Mouse (Mus musculus) CH12.LX (cell line): ENCODE data around the gene Phykpl.

Experiments
- CTCF ChIP-seq, 2 experiments: IDR thresholded peaks in 1 of 2; conservative IDR thresholded peaks in 1 of 2; 2 replicates each; pipeline ENCODE4 v1.5.1; 2011 to 2012; ENCODE audit warnings: low read depth in 2 of 2, low read length in 2 of 2, improper control_type of control experiment in 1 of 2, inconsistent platforms in 1 of 2, mild to moderate bottlenecking in 1 of 2, moderate library complexity in 1 of 2
- E2F4 ChIP-seq: IDR thresholded peaks from 2 replicates; pipeline ENCODE4 v1.6.1; 2011; ENCODE audit warnings: low read depth, low read length, improper control_type of control experiment; ENCODE audit not compliant: insufficient replicate concordance
- MAFK ChIP-seq: IDR thresholded peaks from 2 replicates; pipeline ENCODE4 v1.6.1; 2011; ENCODE audit warnings: low read length, improper control_type of control experiment; ENCODE audit not compliant: insufficient replicate concordance
- MEF2A ChIP-seq: IDR thresholded peaks from 2 replicates; pipeline ENCODE4 v1.6.1; 2014; ENCODE audit warnings: low read depth, mild to moderate bottlenecking, inconsistent platforms, low read length, improper control_type of control experiment, borderline replicate concordance
- NELFE ChIP-seq: IDR thresholded peaks from 2 replicates; pipeline ENCODE4 v1.6.1; 2011; ENCODE audit warnings: low read depth, low read length, improper control_type of control experiment
- POLR2A ChIP-seq: IDR thresholded peaks from 2 replicates; pipeline ENCODE4 v1.6.1; 2011; ENCODE audit warnings: low read depth, mild to moderate bottlenecking, improper control_type of control experiment, low read length
- RCOR1 ChIP-seq: conservative IDR thresholded peaks from 2 replicates; pipeline ENCODE4 v1.6.1; 2012; ENCODE audit warnings: low read depth, mild to moderate bottlenecking, inconsistent platforms, low read length, improper control_type of control experiment

DNA sequence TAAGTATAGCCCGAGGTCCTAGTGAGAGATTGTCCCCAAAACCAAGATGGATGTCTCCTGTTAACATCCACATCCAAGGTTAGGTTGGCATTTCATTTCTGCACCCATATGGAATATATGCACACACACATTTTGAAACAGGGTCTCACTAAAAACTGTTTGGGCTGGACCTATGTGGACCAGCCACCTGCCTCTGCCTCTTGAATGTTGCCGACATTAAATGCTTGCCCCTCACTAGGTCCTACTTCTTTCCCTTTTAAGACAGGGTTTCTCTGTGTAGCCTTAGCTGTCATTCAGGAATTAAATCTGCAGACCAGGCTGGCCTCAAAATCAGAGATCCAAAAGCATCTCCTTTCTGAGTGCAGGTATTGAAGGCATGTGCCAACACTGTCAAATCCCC lies 13.0 kb downstream of the Phykpl start:
- TF ChIP-seq NELFE (no peak), POLR2A (no peak; the same call in 1 of the 2 replicates), MAFK (no peak), RCOR1 (no peak), E2F4 (no peak), CTCF (conservative IDR thresholded peaks at IDR 0.05 in 1 of 2, IDR thresholded peaks at IDR 0.05 in 1 of 2; ENCODE audit: low read depth in 2 of 2, low read length in 2 of 2) (no peak), MEF2A (no peak)
